Mouse (Mus musculus) forebrain, embryonic 14.5 days (tissue): ENCODE results near the gene Hdac1. TPM values are rescaled to one million over a fixed set of nuclear protein-coding genes. Genes with fewer than 3 reads are reported as not detected.
A peak's percentile ranks its signal among the peaks of the same experiment; 100 is the strongest.

ENCODE experiments used
- ATAC-seq: fragments of 200-750 bp; cut with Nextera tagmentation; 2 replicates; pipeline ENCODE4 v1.8.0; 2017; ENCODE audit warnings: mild to moderate bottlenecking, moderate library complexity
- DNase-seq: peaks from one replicate; pipeline ENCODE4 v3.0.0-alpha.2; 2015; ENCODE audit warnings: low spot score
- H3K27ac ChIP-seq: fragments of 300-500 bp; sonication (generic); 2 replicates; pipeline ENCODE4 v1.5.1; 2014; ENCODE audit warnings: low read depth, mild to moderate bottlenecking, control low read depth, low read length, moderate library complexity
- H3K27me3 ChIP-seq: fragments of 300-500 bp; sonication (generic); replicated peaks from 2 replicates; pipeline ENCODE4 v1.6.1; 2014; ENCODE audit warnings: low read length, control low read depth, mixed read lengths; ENCODE audit not compliant: control insufficient read depth, insufficient read depth
- H3K36me3 ChIP-seq: fragments of 300-500 bp; sonication (generic); 2 replicates; pipeline ENCODE4 v1.6.1; 2014; ENCODE audit warnings: low read length, control low read depth; ENCODE audit not compliant: control insufficient read depth, insufficient read depth
- H3K4me1 ChIP-seq: fragments of 300-500 bp; sonication (generic); 2 replicates; pipeline ENCODE4 v1.6.1; 2014; ENCODE audit warnings: antibody characterized with exemption, low read length, control low read depth; ENCODE audit not compliant: control insufficient read depth, insufficient read depth
- H3K4me2 ChIP-seq: fragments of 300-500 bp; sonication (generic); 2 replicates; pipeline ENCODE4 v1.6.1; 2014; ENCODE audit warnings: mild to moderate bottlenecking, control low read depth, low read length
- H3K4me3 ChIP-seq: fragments of 300-500 bp; sonication (generic); 2 replicates; pipeline ENCODE4 v1.5.1; 2014; ENCODE audit warnings: low read depth, low read length, control low read depth
- H3K9ac ChIP-seq: fragments of 300-500 bp; sonication (generic); 2 replicates; pipeline ENCODE4 v1.6.1; 2014; ENCODE audit warnings: mild to moderate bottlenecking, low read length, control low read depth, moderate library complexity
- H3K9me3 ChIP-seq: fragments of 300-500 bp; sonication (generic); replicated peaks from 2 replicates; pipeline ENCODE4 v1.6.1; 2016; ENCODE audit warnings: low read length, control low read depth, mixed read lengths; ENCODE audit not compliant: control insufficient read depth
- WGBS: fragments of 180-500 bp; shearing (Covaris S2); extraction: QIAGEN DNeasy Blood & Tissue Kit; methylation state at CpG from one replicate; pipeline ENCODE4 v1.1.7; 2014; 5-methylcytosine and 5-hydroxymethylcytosine counted together
- polyA plus RNA-seq: library from polyadenylated mRNA; unstranded; fragments of >200 nt; fragmentation: Nextera tagmentation; extraction: Ambion mirVana; gene quantifications from 2 replicates; pipeline ENCODE4 v1.2.1, GENCODE M21; 2014

The Hdac1 gene
- polyA plus RNA-seq, 1 experiment from 2014 or later = 154 TPM

GRCm38 (mm10) chr4:129577688-129578087 lies 35.2 kb upstream of the Hdac1 start:
- WGBS = 86% methylated on average over 7 of the region's 7 CpGs
- Histone ChIP-seq H3K4me3 (no peak overlapping the region), H3K36me3 (no peaks in the 10 kb centered on the region), H3K9me3 (no peaks in the 10 kb centered on the region), H3K27ac (no peak overlapping the region), H3K4me1 (no peaks in the 10 kb centered on the region), H3K9ac (no peak overlapping the region), H3K4me2 (no peak overlapping the region), H3K27me3 (no peaks in the 10 kb centered on the region)
- DNase-seq = no peak
- ATAC-seq = no peak

GRCm38 (mm10) chr4:129576863-129577491 lies 34.5 kb upstream of the Hdac1 start:
- no peaks in the 10 kb centered on the region for H3K27me3 ChIP-seq
- 0 out of 2 replicates have a peak, but pooled peaks have one; percentile 55 for ATAC-seq
- H3K36me3 ChIP-seq = no peaks in the 10 kb centered on the region
- peak overlapping the region; percentile 26 for H3K9ac ChIP-seq
- WGBS = 30% methylated on average over 21 of the region's 21 CpGs
- H3K27ac ChIP-seq = no peak overlapping the region
- no peaks in the 10 kb centered on the region for H3K4me1 ChIP-seq
- DNase-seq = peak; percentile 68
- H3K9me3 ChIP-seq = no peaks in the 10 kb centered on the region
- H3K4me3 ChIP-seq = no peak overlapping the region
- peak overlapping the region; percentile 20; the same call in 1 of the 2 replicates for H3K4me2 ChIP-seq

- Histone ChIP-seq H3K4me3 (no peak overlapping the region), H3K27ac (no peak overlapping the region), H3K4me1 (no peaks in the 10 kb centered on the region), H3K9ac (no peak overlapping the region), H3K36me3 (no peaks in the 10 kb centered on the region), H3K27me3 (no peaks in the 10 kb centered on the region), H3K9me3 (no peaks in the 10 kb centered on the region), H3K4me2 (no peak overlapping the region)
- DNase-seq (no peak), ATAC-seq (no peak)
- 72% methylated on average over 7 of the region's 8 CpGs for WGBS
Observed at GRCm38 (mm10) chr4:129575171-129575844, 32.8 kb upstream of the Hdac1 start.

GRCm38 (mm10) chr4:129573430-129573829 lies 30.9 kb upstream of the Hdac1 start, which contains the start of gene Lck:
Gene Lck, minus strand, starts transcription at chr4:129573641.
- H3K9me3 ChIP-seq = no peaks in the 10 kb centered on the region
- ATAC-seq (no peak), DNase-seq (no peak)
- H3K27me3 ChIP-seq = no peaks in the 10 kb centered on the region
- H3K36me3 ChIP-seq = no peaks in the 10 kb centered on the region
- no peak within 1 kb of the TSS for H3K4me3 ChIP-seq
- 89% methylated on average over 8 of the region's 8 CpGs for WGBS
- no peak within 1 kb of the TSS for H3K27ac ChIP-seq
- no peak within 1 kb of the TSS for H3K4me2 ChIP-seq
- H3K9ac ChIP-seq = no peak within 1 kb of the TSS
- H3K4me1 ChIP-seq = no peaks in the 10 kb centered on the region

GRCm38 (mm10) chr4:129573093-129573370 lies 30.5 kb upstream of the Hdac1 start:
- H3K9ac ChIP-seq = no peak overlapping the region
- no peak for ATAC-seq
- H3K27me3 ChIP-seq = no peaks in the 10 kb centered on the region
- H3K9me3 ChIP-seq = no peaks in the 10 kb centered on the region
- WGBS = 96% methylated on average over 4 of the region's 4 CpGs
- no peak for DNase-seq
- no peaks in the 10 kb centered on the region for H3K36me3 ChIP-seq
- no peaks in the 10 kb centered on the region for H3K4me1 ChIP-seq
- no peak overlapping the region for H3K27ac ChIP-seq
- H3K4me3 ChIP-seq = no peak overlapping the region
- no peak overlapping the region for H3K4me2 ChIP-seq

GRCm38 (mm10) chr4:129572236-129573092 lies 30.0 kb upstream of the Hdac1 start:
- Histone ChIP-seq H3K36me3 (no peaks in the 10 kb centered on the region), H3K27ac (no peak overlapping the region), H3K4me1 (no peaks in the 10 kb centered on the region), H3K9ac (no peak overlapping the region), H3K4me3 (no peak overlapping the region), H3K27me3 (no peaks in the 10 kb centered on the region), H3K4me2 (no peak overlapping the region), H3K9me3 (no peaks in the 10 kb centered on the region)
- 89% methylated on average over 13 of the region's 13 CpGs for WGBS
- ATAC-seq (no peak), DNase-seq (no peak)

GRCm38 (mm10) chr4:129571551-129572084 lies 29.1 kb upstream of the Hdac1 start:
- no peaks in the 10 kb centered on the region for H3K9me3 ChIP-seq
- H3K4me2 ChIP-seq = no peak overlapping the region
- no peaks in the 10 kb centered on the region for H3K36me3 ChIP-seq
- H3K4me1 ChIP-seq = no peaks in the 10 kb centered on the region
- WGBS = 73% methylated on average over 8 of the region's 8 CpGs
- H3K27me3 ChIP-seq = no peaks in the 10 kb centered on the region
- H3K4me3 ChIP-seq = no peak overlapping the region
- no peak for ATAC-seq
- H3K27ac ChIP-seq = no peak overlapping the region
- no peak for DNase-seq
- no peak overlapping the region for H3K9ac ChIP-seq

GRCm38 (mm10) chr4:129570028-129570427 lies 27.5 kb upstream of the Hdac1 start:
- Histone ChIP-seq H3K4me2 (no peak overlapping the region), H3K27ac (no peak overlapping the region), H3K9ac (no peak overlapping the region), H3K4me1 (no peaks in the 10 kb centered on the region), H3K27me3 (no peaks in the 10 kb centered on the region), H3K4me3 (no peak overlapping the region), H3K36me3 (no peaks in the 10 kb centered on the region), H3K9me3 (no peaks in the 10 kb centered on the region)
- WGBS = 89% methylated on average over 6 of the region's 6 CpGs
- DNase-seq (no peak), ATAC-seq (no peak)
